Mouse (Mus musculus) cerebellum, adult 11-12 months (tissue): ENCODE measurements at regions not wholly inside any gene's neighbourhood (a gene's known extent, or its start where the extent isn't known, plus 50 kb on each side); places are given as distances from the start of the nearest gene placed in this dataset.

Source experiments
- DNase-seq: peaks from one replicate; pipeline ENCODE4 v3.0.0; 2022

DNA sequence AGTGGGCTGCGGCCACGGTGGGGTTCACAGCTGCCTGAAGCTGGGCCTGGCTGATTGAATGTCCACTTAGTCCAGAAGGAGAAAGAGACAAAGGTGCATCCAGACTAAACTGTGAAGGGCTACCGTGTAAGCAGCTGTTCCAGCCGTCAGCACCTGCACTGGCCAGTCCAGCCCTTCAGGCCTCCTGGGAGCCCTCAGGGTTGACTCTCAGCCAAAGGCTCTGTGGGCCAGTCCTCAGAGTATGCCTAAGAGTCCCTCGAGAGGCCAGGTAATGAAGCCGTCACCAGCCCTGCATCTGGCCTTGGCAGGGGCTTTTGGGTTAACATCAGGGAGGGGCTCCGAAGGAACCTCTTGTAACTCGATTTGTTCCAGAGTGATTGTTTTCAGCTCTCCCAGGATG, 187.4 kb downstream of the Gpd2 start:
- DNase-seq, result no peak

DNA sequence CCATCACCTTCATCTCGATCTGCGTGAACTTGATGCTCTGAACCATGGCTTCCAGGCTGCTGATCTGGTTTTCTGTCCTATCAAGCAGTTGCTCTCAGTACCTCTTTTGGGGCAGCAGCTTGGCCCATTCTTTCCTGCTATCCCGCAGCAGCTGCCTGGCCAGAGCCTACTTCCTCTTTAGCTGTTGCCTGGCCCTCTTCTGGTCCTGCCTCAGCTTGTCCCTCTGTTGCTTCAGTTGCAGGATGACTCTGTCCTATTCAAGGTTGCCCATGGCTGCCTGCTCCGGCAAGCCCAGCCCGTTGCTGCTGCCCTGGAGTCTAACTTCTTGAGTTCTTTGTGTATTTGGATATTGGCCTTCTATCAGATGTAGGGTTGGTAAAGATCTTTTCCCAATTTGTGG, 188.0 kb downstream of the Gpd2 start:
- no peak for DNase-seq

DNA sequence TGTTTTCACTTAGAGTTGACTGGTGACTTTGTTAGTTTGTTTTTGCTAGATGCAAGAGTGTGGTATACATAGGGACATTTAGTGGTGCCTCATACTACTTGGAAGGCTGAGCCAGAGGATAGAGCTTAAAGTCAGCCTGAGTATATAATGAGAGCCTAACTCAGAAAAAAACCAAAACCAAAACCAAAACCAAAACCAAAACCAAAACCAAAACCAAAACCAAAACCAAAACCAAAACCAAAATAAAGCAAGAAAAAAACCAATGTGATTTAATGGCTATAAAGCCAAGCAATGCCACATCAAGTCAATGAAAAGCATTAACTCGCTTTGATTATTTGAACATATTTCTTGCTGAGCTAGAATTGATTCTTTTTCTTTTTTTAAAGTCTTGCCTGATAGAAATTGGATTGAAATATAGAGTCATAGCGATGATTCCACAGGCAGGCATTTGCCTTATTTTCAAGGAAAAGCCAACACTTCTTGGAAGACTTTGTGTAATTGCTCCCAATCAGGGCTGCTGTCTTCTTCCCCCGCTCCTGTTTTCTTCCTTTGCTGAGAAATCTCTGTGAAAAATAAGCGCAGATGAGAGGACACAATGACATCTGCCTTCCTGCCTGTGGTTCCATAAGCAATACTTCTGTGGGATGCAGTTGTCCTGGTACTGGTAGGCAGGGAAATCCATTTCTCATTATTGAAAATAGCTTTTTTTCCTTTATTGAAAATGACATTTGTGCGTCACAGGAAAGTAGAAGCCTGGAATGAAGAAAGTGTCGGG, 213.7 kb downstream of the Gpd2 start:
- no peak for DNase-seq

DNA sequence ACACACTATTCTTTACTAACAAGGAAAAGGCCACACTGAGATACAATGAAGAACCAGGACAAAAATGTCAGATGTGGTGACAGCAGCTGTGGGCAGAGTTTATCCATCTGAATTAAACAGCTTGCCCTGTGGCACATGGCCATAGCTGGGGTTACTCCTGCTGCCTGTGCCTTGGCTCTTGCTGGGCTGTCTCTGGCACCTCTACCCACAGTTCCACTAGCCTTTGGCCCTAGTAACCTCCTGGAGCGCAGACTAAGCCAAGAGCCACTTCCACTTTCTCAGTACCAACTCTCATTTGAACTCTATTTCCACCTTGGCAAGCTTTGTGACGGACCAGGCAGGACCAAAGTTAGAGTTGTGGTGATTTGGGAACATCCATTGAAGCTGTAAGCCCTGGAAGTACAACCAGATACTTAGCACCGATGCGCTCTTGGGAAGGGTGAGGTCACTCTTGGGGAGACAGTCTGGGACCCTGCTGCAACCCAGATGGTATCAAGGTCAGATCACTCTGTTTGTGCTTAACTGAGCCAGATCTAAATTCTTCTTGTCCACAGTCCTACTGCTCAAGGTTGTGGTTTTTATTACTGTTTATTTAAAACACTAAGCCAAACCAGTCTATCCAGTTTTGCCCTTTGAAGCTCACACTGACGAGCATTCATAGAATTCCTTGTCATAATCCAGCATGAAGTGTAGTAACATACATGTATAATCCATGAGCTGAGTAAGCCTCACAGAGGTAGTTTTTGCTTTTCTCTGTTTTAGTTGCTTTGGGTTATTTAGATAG, 216.7 kb downstream of the Gpd2 start:
- no peak for DNase-seq

DNA sequence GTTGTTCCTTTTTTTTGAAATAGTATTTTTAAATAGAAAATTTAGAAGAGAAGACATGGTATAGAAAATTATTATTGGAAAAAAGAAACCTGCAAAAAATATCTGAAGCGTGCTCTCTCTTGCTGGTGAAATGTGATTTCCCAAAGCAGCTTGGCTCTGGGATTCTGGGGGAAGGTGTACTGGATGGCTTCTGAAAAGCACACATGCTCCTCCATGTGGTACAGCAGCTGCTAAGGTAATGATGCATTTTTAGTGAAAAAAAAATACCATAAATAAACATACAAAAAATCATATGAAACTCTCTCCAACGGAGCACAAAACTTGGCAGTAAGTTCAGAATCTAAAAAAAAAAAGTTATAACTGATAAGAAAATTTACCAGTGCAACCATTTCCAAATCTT, 222.5 kb downstream of the Gpd2 start:
- DNase-seq, result no peak

DNA sequence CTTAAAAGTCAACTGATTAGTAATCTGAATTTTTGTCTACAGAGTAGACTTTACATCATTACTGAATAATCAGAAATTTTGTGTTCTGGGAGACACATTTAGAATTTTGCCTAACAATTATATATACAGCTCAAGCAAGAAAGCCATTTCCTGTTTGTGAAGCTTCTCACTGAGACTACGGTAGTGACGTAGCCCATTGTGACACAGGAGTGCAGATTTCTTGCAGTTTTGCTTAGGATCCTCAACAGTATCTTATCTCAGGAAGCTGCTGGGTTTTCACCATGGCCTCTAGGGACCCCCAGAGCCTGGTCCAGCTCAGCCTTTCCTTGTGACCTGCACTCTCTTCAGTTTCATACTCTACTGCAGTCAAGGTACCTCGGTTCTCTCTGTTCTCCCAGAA, 236.4 kb downstream of the Gpd2 start:
- no peak for DNase-seq

DNA sequence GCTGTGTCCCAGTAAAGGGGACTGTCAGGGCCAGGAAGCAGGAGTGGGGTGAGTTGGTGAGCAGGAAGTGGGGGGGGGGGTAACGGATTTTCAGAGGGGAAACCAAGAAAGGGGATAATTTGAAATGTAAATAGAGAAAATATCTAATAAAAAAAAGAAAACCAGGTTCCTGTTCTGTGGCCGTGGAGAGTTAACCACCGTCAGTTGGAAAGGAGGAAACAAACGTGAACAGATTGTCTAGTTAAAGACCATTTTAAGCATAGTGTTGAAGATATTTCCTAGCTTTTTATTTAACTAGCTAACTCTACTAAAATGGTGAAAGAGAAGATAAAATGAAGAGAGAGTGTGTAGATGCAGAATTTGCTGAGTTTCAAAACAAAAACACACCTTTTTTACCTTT, 254.7 kb downstream of the Gpd2 start:
- no peak for DNase-seq

DNA sequence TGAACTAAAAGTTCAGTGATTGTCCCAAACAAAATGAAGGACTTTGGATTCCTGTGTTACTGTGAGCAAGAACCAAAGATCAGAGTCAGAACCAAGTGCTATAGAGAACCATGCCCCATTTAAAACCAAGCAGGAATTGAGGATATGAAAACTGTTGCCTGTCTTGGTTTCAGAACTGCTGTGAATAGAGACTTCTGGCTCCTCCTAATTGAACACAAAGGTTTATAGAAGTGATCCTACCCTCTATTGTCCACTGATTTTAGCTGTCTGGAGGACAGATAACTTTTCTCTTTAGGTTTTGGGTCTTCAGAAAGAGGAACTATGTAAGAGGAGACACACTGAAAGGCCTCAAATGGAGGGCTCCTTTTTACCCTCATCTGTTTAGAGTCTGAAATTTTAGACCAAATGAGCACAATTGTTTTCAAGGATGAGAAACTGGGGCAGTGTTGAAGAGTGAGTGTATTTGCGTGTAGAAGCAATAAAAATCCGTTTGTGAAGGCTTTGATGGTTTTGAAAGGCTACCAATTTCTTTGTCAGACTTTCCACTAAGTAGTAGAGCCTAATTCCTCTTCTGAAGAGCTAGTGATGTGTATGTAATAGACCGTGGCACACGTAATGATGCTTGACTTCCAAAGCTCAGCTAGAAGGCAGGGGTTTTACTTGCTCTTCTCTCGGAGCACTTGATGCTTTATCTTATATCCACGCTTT, 255.6 kb downstream of the Gpd2 start:
- no peak for DNase-seq

DNA sequence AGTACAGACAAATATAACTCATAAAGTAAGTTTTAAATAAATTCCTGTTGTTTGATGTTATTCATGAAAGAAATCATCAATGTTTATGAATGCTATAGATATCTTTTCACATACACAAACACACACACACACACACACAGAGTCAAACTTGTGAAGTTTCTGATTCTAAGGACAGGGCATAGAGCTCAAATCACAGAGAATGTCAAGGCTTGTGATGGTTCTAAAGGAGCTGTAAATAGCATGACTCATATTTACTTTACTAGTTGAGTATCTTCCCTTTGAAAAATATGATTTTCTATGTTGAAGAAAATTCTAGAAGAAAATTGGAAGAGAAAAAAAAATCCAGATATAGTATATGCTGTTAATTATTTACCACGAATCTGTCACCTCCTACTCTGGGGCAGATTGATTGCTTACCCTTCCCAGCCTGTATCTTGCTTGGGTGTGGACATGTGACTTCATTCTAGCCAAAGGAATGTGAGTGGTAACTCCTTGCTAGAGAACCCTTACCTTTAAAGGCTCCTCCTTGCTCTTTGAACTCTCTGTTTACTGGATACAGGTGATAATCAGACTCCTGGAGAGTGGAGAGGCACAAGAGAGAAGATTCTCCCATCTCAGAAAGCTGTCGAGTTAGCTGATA, 259.0 kb downstream of the Gpd2 start:
- DNase-seq, result no peak

DNA sequence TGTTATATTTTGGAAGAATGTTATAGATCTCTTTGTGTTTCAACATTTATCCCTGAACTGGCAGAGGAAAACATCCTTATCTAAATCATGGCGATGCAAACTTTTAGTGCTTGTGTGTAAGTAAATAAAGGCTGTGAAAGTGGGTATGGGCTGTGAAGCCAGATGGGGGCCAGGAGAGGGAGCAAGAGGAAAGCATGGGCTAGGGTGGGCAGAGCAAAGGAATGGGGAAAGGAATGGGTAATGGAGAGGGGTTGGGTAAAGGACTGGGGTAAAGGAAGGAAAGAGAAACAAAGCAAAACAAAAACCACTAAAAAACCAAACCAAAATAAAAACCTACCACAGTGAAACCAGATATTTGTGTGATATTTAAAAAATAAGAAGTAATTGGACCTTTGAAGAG, 260.5 kb downstream of the Gpd2 start:
- DNase-seq, result no peak

DNA sequence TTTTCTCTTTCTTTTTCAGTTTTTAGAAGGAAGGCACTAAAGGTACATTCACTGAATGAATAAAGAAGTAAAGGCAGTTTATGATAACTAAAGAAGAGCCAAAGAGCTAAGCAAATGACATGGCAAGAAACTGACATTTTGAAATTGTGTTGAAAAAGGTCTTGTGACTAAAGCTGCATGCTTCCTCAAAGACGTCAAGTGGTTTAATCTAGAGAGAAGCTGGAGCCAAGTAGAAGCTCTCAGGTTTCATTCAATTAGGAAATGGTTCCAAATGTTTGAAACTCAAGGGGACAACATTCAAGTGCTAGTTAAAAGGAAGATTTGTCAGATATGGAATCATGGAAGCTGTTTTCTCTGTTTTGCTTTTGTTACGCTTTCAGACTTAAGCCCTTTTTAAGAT, 267.2 kb downstream of the Gpd2 start:
- no peak for DNase-seq

DNA sequence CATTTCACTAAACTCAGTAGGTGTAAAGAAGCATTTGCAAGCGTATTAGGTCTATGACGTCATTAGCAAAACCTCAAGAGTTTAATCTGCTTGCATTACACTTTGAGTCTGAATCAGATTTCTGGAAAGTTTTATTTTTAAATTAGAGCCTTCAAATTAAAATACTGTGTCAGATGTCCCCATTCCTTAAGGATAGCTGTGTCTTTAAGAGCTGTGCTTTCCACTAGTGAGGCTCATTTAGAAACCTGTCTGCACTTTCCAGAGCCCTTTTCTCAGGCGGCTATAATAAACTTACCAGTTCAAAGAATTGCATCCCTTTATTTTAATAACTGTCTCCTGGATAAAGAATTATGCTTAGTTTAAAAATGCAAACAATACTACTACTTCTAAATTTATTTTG, 285.0 kb downstream of the Gpd2 start:
- DNase-seq, result no peak

DNA sequence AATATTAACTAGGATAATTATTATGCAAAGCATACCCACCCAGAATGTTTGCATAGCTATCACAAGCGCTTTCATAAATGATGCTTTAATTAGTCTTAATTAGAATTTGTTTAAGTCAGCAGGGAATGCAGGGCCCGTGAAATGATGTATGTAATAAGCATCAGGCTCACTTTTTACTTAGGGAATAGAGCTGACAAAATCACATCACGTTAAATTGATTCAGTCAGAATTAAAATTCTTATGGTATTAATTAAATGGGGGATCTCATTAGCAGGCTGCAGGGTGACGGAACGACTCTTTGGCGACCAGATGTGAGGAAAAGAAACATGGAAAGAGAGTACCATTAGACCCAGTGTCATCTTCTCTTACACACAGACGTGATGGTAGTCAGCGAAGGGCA, 285.5 kb downstream of the Gpd2 start:
- no peak for DNase-seq

DNA sequence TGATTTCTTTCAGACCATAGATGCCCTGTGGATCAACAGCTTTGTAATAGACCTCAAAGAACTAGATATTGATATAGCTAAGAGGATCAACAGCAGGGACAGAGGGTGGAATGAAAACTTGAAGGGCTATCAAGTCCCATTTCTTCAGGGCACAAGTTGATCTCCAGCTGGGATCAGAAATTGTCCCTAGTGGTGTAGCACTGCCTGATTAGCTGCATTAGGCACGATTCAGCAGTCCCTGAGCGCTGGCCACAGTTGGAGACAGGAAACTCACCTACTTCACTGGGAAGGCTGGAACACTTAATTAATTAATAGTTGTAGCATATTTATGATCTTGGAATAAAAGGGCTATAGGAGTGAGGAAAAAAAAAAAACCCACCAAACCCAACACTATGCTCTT, 290.5 kb downstream of the Gpd2 start:
- no peak for DNase-seq

DNA sequence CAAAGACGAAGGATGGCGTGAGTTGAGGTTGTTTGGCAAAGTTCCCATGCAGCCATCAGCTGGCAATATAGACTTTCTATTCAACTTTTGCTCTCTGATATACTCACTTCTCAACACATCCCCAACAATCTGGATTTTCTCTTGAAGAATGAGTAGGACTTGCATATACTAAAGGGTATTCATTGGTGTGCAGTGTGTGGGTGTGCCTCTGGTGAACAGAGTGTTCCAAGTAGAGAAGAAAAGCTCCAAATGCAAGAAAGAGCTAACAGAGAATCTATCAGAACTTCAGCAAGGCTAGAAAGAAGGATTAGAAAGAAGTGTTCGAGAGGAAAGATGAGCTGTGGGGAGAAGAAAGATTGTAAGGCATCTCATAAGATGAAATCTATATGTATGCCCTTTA, 302.4 kb downstream of the Gpd2 start:
- no peak for DNase-seq

DNA sequence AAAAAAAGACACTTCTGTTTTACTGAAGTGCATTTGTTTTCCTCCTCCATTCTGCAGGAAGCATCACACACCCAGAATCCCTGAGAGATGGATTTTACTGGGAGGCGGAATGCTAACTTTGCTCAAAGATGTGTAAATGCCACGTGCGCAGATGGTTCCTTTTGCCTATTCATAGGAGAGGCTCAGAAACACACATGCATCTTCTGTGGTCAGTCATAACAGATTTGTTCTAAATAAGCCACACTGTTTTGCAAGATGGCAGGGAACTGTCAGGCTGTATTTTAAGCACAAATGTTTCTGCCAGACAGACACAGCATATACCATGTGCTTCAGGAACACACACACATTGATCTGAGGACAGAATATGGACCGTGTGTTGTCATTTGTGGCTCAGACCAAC, 327.8 kb downstream of the Gpd2 start:
- DNase-seq, result no peak

DNA sequence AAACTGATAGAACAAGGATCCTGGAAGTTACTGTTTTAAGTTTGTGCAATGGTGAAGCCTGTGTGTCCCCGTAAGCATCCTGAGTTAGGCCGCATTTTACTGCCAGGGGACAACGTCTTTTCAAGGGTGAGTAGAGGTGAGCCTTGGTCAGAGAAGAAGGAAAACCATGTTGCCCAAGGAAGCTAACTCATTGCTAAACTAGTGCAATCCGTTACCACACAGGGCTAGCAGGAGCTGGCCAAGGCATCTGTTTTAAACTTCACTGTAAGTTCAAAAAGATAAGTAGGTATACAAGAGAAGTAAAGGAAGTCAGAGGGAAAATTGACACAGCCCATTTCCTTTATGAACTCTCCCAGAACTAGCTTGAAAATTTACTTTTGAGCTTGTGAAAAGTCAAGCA, 328.7 kb downstream of the Gpd2 start:
- no peak for DNase-seq

DNA sequence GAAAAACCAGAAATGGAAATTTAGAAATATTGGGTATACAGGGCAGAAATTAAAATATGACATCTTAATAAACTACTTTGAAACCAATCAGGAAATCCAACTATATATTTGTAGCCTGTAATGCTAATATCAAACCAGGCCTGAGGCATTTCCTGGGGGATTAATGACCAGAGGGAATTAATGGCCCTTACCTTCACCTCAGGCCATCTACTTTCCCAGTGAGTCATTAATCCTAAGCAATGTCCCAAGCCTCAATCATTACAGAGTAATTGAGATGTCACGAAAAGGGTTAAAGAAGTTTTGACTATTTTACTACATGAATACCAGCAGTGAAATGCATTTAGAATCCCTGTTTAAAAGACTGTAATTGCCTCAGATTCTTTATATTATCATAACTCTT, 329.7 kb downstream of the Gpd2 start:
- no peak for DNase-seq

DNA sequence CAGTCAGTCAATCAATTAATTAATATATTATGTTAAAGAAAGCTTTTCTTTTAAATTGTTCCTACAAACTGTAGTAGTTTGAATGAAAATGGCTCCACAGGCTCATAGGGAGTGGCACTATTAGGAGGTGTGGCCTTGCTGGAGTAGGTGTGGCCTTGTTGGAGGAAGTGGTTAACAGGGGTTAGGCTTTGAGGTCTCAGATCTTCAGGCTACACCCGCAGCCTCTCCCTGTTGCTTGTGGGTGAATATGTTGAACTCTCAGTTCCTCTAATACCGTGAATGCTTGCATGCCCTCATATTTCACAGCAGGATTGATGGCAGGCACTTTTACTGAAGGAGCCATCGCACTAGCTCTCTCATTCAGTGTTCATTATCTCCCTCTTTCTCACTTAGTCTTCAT, 349.6 kb downstream of the Gpd2 start:
- no peak for DNase-seq

DNA sequence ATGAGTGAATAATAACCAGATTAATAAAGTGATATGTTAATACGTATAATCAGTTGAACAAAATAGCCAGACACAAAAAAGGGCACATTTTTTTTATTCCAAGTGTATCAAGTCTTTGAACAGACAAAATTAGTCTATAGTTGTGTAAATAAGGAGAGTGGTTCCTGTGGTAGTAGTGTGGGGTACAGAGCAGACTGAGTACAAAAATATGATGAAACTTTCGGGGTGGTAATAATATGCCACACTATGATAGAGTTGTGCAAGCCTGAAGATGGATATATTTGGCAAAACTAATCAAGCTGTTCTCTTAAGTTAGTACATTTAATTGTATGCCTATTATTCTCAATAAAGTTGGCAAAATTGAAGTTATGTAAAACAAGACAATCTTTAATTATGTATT, 356.1 kb downstream of the Gpd2 start:
- DNase-seq, result no peak

DNA sequence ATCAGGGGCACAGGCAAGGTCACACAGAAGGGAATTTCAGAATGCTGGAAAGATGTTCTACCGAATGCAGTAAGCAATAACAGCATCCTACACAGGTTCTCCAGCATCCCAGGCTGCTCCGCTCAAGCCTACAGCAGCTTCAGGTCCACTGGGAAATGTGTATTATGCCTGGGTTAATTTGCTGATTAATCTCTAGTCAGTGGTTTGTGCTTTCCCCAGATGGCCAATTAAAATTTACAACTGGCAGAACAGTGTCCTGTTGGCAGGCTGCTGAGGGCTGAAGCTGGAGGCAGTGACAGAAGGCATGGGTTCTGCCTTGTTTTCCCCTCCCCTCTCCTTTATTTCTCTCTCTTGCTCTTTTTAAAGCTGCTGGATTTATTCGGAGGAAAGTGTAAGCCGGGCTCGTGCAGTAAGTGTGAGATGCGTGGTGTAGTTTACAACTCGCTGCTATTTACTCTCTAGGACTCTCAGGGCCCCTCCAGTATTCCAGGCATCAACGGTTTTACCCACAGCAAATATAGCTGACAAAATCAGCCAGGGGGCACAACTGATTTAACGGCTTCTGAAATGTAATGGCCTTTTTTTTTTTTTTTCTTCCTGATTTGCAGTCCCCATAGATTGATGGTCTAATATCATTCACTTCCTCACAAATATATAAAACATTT, 360.4 kb downstream of the Gpd2 start:
- peak; percentile 11 for DNase-seq

DNA sequence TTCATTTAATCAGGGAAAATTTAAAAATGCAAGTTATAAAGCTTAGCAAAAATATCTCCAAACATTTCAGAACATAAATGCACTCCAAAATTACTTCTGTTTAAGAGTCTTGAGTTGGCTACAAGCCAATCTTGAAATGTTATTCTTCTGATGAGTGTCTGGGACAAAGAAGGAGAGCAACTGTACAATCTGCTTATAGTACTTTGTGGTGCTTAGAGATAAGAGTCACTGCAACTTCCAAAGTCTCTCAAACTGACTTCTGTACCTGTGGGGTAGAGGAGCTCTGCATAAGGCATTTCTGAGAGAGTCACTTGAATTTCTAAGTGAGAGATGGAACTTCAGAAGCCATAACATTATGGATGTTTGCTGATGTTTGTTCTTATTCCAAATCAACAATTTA, 374.2 kb downstream of the Gpd2 start:
- DNase-seq, result no peak

DNA sequence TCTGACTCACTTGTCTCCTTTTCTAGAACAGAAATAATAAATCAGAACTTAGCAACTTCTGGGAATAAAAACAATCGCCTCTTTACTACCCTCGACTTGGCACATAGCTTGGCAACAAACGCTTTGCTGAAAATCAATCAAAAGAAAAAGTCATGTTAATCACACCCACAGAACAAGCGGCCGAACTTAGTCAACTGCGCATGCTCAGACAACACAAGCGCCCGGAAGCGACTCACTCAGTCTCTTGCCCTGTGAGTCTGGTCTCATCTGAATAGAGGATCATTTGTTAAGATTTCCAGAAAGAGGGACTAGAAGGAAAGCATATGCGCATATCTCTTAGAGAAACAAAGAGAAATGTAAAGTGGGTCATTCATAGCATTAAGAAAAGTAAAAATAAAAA, 375.8 kb downstream of the Gpd2 start:
- no peak for DNase-seq
